Mouse (Mus musculus) embryonic facial prominence, embryonic 12.5 days (tissue): Measurements from ENCODE around the gene Bmper. TPM values are rescaled to one million over a fixed set of nuclear protein-coding genes. Genes with fewer than 3 reads are reported as not detected.

Experiments
- ATAC-seq: fragments of 200-750 bp; cut with Nextera tagmentation; 2 replicates; pipeline ENCODE4 v1.8.0; 2017; ENCODE audit not compliant: insufficient number of reproducible peaks, insufficient read depth, low FRiP score, low TSS enrichment
- H3K27ac ChIP-seq: fragments of 300-500 bp; sonication (generic); 2 replicates; pipeline ENCODE4 v1.5.1; 2016; ENCODE audit warnings: mild to moderate bottlenecking
- H3K27me3 ChIP-seq: fragments of 300-500 bp; sonication (generic); 2 replicates; pipeline ENCODE4 v1.6.1; 2016; ENCODE audit warnings: mild to moderate bottlenecking, moderate library complexity
- H3K36me3 ChIP-seq: fragments of 300-500 bp; sonication (generic); 2 replicates; pipeline ENCODE4 v1.6.1; 2016; ENCODE audit warnings: mild to moderate bottlenecking
- H3K4me1 ChIP-seq: fragments of 300-500 bp; sonication (generic); 2 replicates; pipeline ENCODE4 v1.6.1; 2016
- H3K4me2 ChIP-seq: fragments of 300-500 bp; sonication (generic); replicated peaks from 2 replicates; pipeline ENCODE4 v1.6.1; 2016; ENCODE audit warnings: mild to moderate bottlenecking, moderate library complexity
- H3K4me3 ChIP-seq: fragments of 300-500 bp; sonication (generic); 2 replicates; pipeline ENCODE4 v1.5.1; 2016; ENCODE audit warnings: mild to moderate bottlenecking
- H3K9ac ChIP-seq: fragments of 300-500 bp; sonication (generic); 2 replicates; pipeline ENCODE4 v1.6.1; 2016; ENCODE audit warnings: mild to moderate bottlenecking, moderate library complexity
- H3K9me3 ChIP-seq: fragments of 300-500 bp; sonication (generic); 2 replicates; pipeline ENCODE4 v1.6.1; 2016; ENCODE audit warnings: mild to moderate bottlenecking, moderate library complexity
- WGBS: fragments of 180-500 bp; shearing (Covaris S2); methylation state at CpG from one replicate; pipeline ENCODE4 v1.1.7; 2016; 5-methylcytosine and 5-hydroxymethylcytosine counted together
- polyA plus RNA-seq: library from polyadenylated mRNA; unstranded; fragments of >200 nt; fragmentation: Nextera tagmentation; extraction: Ambion mirVana; gene quantifications from 2 replicates; pipeline ENCODE4 v1.2.1, GENCODE M21; 2016

The Bmper gene
- polyA plus RNA-seq, 1 experiment from 2014 or later = 23.8 TPM

DNA sequence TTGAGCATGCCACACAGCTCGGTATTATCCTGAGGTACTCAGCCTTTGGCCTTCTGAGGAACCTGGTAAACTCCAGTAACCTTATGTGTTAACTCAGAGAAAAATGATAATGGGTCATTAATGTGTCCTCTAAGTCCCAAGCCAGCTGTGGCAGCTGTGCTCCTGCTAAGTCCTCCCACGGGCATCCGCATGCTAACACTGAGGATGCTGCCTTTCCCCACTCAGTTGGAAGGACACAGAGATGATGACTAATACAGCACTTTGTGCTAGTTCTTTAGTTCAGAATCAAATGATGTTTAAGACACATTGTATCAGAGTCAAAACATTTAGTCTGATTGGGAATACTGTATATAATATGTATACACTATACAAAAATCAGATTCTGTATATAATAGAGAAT is 39.0 kb downstream of the Bmper start:
- ATAC-seq = no peak
- no peaks in the 10 kb centered on the region for H3K27me3 ChIP-seq
- WGBS = 95% methylated on average over 3 of the region's 3 CpGs

DNA sequence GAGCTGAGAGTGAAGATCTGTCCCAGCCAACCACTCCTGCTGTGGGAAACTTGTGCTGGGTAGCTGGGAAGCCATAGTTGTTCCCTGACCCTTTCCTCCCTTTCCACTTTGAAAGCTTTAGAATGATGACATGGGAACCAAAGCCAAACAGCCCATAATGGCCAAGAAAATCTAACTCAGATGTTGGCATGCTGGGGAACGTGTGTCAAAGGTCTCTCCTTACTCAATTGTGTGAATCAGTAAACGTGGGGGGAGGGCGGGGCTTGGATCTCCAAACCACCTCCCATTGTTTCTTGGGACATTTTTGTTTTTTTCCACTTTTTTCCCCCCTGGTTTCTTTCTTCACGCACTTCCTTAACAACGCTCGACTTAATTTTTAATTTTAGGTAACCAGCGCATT is 40.0 kb downstream of the Bmper start:
- Histone ChIP-seq H3K4me2 (no peak overlapping the region), H3K9ac (no peak overlapping the region), H3K9me3 (no peaks in the 10 kb centered on the region), H3K27ac (no peak overlapping the region), H3K4me1 (no peaks in the 10 kb centered on the region), H3K36me3 (no peaks in the 10 kb centered on the region), H3K4me3 (no peak overlapping the region), H3K27me3 (no peaks in the 10 kb centered on the region)
- WGBS = 62% methylated on average over 7 of the region's 7 CpGs
- ATAC-seq = no peak

More for the DNA sequence above, 39.0 kb downstream of the Bmper start:
- Histone ChIP-seq H3K4me1 (no peaks in the 10 kb centered on the region), H3K9me3 (no peaks in the 10 kb centered on the region), H3K9ac (no peak overlapping the region), H3K36me3 (0 out of 2 replicates have a peak, but pooled peaks cover 3% of the 10 kb centered on the region), H3K4me2 (no peak overlapping the region), H3K4me3 (no peak overlapping the region), H3K27ac (no peak overlapping the region)

DNA sequence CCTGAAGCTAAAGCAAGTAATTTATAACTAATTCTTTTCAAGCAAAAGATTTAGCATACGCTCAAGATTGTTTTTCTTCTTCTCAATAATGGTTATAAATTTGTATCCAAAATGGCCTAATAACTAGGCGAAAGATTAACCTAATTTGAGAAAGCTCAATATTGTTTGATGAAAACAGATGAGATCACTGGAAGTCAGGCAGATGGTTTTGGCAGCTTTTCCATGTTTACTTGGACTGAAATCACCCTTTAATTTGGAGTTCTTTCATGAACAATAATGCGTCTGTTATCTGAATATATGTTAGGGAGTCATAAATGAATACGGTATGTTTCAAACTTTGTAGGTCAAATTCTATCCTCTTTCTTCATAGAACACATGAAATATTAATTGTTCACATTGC is 41.6 kb downstream of the Bmper start:
- no peak overlapping the region for H3K27ac ChIP-seq
- no peaks in the 10 kb centered on the region for H3K9me3 ChIP-seq
- H3K9ac ChIP-seq = no peak overlapping the region
- H3K27me3 ChIP-seq = no peaks in the 10 kb centered on the region
- H3K4me3 ChIP-seq = no peak overlapping the region
- H3K4me1 ChIP-seq = no peaks in the 10 kb centered on the region
- H3K4me2 ChIP-seq = no peak overlapping the region
- ATAC-seq = no peak
- no peaks in the 10 kb centered on the region for H3K36me3 ChIP-seq
- WGBS = 96% methylated on average over 4 of the region's 4 CpGs

DNA sequence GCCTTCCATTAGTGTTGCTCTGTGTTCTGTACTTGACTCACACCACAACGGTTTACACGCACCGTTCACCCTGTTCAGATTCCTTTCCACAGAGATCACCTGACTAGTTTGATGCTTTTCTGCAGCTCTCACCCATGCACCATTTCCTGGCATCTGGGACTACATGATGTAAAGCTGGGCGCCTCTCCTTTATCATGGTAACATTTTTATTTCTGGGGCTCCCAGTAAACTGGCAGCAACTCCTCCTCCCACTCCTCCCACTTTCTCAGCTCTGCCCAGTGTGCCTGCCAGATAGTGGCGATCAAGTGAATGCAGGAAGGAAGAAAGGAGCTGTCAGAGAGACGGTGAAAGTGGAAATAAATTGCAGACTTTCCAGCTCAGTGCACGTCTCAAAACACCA is 45.7 kb downstream of the Bmper start:
- Histone ChIP-seq H3K27ac (no peak overlapping the region), H3K9ac (no peak overlapping the region), H3K4me1 (no peaks in the 10 kb centered on the region), H3K4me2 (no peak overlapping the region), H3K36me3 (no peaks in the 10 kb centered on the region), H3K27me3 (no peaks in the 10 kb centered on the region), H3K4me3 (no peak overlapping the region), H3K9me3 (no peaks in the 10 kb centered on the region)
- 74% methylated on average over 7 of the region's 7 CpGs for WGBS
- ATAC-seq = no peak

DNA sequence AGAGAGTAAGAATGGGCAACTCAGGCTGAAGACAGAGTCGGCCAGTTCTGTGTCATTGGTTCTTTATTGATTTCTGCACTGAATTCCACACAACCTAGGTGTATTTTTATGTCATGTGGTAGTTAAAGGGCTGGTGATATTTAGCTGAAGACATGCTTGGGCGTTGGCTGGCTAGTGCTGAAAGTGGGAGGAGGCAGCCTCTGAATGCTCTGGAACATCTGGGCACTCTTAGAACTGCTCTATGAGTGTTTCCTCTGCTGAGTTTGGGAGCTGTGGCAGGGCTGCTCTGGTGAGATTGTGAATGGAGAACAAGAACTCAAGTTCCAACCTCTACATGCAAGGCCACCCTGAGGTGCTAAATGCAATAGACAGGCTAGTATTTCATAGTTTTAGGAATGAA is 46.2 kb downstream of the Bmper start:
- ATAC-seq = no peak
- H3K9ac ChIP-seq = no peak overlapping the region
- no peak overlapping the region for H3K4me3 ChIP-seq
- H3K4me1 ChIP-seq = no peaks in the 10 kb centered on the region
- no peak overlapping the region for H3K4me2 ChIP-seq
- no peaks in the 10 kb centered on the region for H3K9me3 ChIP-seq
- no peaks in the 10 kb centered on the region for H3K27me3 ChIP-seq
- no peak overlapping the region for H3K27ac ChIP-seq
- no peaks in the 10 kb centered on the region for H3K36me3 ChIP-seq
- WGBS = 70% methylated on average over 2 of the region's 2 CpGs

DNA sequence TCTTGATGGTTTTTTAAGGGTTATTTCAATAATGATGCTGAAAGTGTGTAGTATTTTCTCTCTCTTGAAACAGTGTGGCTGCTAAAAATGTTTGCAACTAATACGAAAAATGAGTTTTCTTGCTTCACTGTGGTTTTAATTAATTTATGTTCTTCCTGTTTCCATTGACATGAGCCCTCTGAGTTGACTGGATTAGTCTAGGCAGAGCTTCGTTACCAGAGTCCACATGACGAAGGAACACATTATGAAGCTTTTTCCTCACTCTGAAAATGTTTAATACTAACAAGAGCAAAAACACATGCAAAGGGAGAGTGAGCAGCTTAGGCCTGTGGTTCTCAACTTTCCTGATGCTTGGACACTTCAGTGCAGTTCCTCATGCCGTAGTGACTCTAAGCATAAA is 53.4 kb downstream of the Bmper start:
- Histone ChIP-seq H3K9ac (no peak overlapping the region), H3K4me1 (no peaks in the 10 kb centered on the region), H3K27me3 (no peaks in the 10 kb centered on the region), H3K4me2 (no peak overlapping the region), H3K27ac (no peak overlapping the region), H3K4me3 (no peak overlapping the region), H3K9me3 (no peaks in the 10 kb centered on the region), H3K36me3 (no peaks in the 10 kb centered on the region)
- ATAC-seq = no peak
- 81% methylated on average over 4 of the region's 4 CpGs for WGBS

DNA sequence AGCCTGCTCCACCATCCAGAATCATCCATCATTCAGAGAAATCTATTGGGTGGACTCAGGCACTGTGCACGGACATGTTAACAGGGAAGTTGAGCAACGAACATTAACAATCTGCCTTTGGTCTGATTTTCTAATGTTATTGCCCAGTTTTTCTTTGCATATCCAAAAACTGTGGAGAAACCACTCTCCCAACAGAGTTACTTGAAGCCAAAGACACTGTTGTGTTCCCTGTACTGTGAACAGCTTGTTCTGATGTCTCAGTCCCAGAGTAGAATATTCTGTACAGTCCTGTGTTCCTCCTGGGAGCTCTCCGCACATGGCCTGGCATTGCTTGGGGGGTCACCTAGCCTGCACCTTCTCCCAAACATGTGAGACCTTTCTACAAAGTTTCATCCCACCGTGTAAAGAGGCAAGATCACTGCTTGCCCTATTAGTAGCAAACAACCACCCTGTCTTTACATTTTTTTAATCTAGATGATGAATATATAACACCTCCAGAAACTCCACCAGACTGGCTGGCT is 62.1 kb downstream of the Bmper start:
- 80% methylated on average over 4 of the region's 4 CpGs for WGBS
- H3K9me3 ChIP-seq = no peaks in the 10 kb centered on the region
- H3K4me1 ChIP-seq = no peaks in the 10 kb centered on the region

DNA sequence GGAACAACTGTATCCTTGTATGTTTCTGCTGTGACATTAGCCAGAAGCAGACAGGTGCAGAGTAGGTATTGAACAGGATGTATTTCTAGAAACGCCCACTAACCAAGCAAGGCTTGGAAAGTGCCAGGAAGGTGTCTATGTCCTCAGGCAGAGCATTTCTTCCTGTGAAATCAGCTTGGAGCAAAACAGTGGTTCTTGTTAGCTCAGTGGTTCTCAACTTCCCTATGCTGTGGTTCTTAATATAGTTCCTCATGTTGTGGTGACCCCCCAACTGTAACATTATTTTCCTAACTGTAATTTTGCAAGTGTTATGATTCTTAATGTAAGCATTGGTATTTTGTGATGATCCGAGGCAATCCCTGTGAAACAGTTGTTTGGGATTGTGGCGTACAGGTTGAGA is 70.7 kb downstream of the Bmper start:
- Histone ChIP-seq H3K27ac (no peak overlapping the region), H3K4me2 (no peak overlapping the region), H3K9me3 (no peaks in the 10 kb centered on the region), H3K36me3 (no peaks in the 10 kb centered on the region), H3K4me1 (peaks cover 6% of the 10 kb centered on the region; the same call in 1 of the 2 replicates), H3K27me3 (no peaks in the 10 kb centered on the region), H3K9ac (no peak overlapping the region), H3K4me3 (no peak overlapping the region)
- ATAC-seq = no peak
- 87% methylated on average over 3 of the region's 3 CpGs for WGBS

More for the DNA sequence above, 62.1 kb downstream of the Bmper start:
- no peak overlapping the region for H3K27ac ChIP-seq
- H3K36me3 ChIP-seq = no peaks in the 10 kb centered on the region
- H3K4me3 ChIP-seq = no peak overlapping the region
- no peak overlapping the region for H3K9ac ChIP-seq
- H3K4me2 ChIP-seq = no peak overlapping the region
- no peaks in the 10 kb centered on the region for H3K27me3 ChIP-seq
- no peak for ATAC-seq

DNA sequence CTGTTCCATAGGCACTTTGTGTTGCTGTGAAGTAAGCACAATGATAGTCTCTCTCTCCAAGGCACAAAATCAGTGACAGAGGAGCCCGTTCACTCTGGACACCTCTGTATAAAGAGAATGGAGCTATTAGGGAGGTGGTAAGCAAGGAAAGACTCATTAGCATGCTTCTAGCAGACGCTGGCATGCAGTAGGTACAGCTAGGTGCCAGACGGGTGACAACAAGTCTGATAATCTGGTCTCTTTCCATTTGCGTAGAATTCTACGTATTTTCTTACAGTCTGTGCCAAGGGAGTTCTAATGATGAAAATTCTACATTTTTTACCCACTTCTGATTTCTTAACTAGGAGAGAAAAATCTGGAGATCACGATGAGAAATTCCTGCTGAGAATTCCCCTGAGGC is 72.7 kb downstream of the Bmper start:
- WGBS = 81% methylated on average over 6 of the region's 6 CpGs
- H3K4me1 ChIP-seq = peaks cover 14% of the 10 kb centered on the region; the same call in 1 of the 2 replicates
- no peak overlapping the region for H3K9ac ChIP-seq
- H3K36me3 ChIP-seq = no peaks in the 10 kb centered on the region
- no peaks in the 10 kb centered on the region for H3K9me3 ChIP-seq
- ATAC-seq = no peak
- H3K27me3 ChIP-seq = no peaks in the 10 kb centered on the region
- no peak overlapping the region for H3K4me2 ChIP-seq
- no peak overlapping the region for H3K27ac ChIP-seq
- no peak overlapping the region for H3K4me3 ChIP-seq

DNA sequence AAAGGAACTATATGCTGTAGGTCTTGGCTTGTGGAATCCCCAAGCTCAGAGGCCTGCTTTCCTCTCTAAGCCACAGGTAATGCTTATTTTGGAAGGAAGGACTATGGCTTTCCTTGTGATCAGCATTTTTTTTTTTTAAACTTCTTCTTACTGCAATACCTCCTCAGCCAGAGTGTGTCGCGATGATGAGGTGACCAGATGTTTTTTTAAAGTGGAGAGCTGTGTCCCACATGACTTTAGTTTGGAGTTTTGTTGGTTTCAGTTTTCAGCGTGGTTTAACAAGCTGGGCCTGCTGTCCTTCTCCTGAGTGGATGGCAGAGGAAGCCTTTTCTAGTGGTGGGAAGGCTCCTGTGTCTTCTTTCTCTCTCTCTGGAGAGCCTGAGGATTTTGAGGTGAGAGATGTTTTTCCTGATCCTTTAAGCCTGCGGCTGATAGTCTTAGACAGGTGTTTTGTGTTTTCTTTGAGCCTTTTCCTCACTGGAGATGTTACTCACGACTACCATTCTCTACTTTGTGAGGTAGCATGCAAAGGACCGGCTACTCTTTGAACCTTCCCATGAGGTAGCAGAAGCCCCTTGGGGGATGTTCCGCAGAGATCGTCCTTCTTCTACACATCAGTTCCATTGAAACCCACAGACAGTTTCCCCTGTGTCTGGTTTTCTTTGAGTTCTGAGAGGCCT is 74.8 kb downstream of the Bmper start:
- ATAC-seq = no peak
- no peak overlapping the region for H3K27ac ChIP-seq

DNA sequence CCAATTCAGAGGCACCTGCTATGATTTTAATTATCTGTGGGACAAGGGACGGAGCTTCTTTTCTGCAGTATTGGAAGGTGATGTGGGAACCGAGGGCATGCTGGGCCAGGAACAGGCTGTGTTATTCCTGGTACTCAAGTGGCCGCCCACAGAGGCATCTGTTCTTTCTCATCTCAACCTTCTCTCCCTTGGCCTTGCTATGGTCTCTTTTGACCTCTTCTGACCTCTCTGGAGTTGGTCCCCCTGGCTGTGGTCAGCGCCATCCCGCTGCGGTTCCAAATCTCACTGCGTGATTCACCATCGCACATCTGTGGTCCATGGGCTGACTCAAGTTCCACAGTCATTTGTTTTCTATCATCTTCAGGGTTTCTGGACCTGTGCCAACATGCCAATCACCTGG is 77.5 kb downstream of the Bmper start:
- Histone ChIP-seq H3K27ac (no peak overlapping the region), H3K4me3 (no peak overlapping the region), H3K4me1 (peaks cover 14% of the 10 kb centered on the region; the same call in 1 of the 2 replicates), H3K36me3 (no peaks in the 10 kb centered on the region), H3K4me2 (no peak overlapping the region), H3K9me3 (no peaks in the 10 kb centered on the region), H3K27me3 (no peaks in the 10 kb centered on the region), H3K9ac (no peak overlapping the region)
- no peak for ATAC-seq
- WGBS = 75% methylated on average over 8 of the region's 8 CpGs

More for the DNA sequence above, 74.8 kb downstream of the Bmper start:
- Histone ChIP-seq H3K4me2 (no peak overlapping the region), H3K9me3 (no peaks in the 10 kb centered on the region), H3K9ac (no peak overlapping the region), H3K4me1 (peaks cover 14% of the 10 kb centered on the region; the same call in 1 of the 2 replicates), H3K36me3 (no peaks in the 10 kb centered on the region), H3K27me3 (no peaks in the 10 kb centered on the region), H3K4me3 (no peak overlapping the region)
- 57% methylated on average over 8 of the region's 8 CpGs for WGBS

DNA sequence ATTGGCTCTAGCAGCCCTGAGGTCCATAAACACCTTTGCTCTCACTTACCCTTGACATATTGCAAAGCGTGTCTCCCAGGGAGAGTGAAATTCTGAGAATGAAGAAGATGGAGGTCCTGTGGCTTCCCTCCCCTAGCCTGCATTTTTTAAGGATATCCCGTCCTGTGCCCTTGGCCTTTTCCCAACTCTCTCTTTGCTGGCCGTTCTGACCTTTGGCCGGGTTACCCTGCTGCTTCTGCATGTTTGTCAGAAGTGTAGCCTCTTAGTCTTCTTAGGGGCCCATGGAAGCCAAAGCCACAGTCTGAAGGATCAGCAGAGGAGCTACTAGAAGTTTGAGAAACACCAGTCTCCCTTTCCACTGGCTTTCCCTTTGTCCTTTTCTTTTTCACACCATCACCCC is 82.8 kb downstream of the Bmper start:
- H3K36me3 ChIP-seq = no peaks in the 10 kb centered on the region
- no peak for ATAC-seq
- H3K4me1 ChIP-seq = peaks cover 5% of the 10 kb centered on the region; the same call in 1 of the 2 replicates
- 62% methylated on average over 4 of the region's 4 CpGs for WGBS
- no peaks in the 10 kb centered on the region for H3K9me3 ChIP-seq
- H3K27ac ChIP-seq = no peak overlapping the region
- H3K4me2 ChIP-seq = no peak overlapping the region
- H3K4me3 ChIP-seq = no peak overlapping the region
- no peaks in the 10 kb centered on the region for H3K27me3 ChIP-seq
- H3K9ac ChIP-seq = no peak overlapping the region
